Mouse (Mus musculus) CH12F3 (cell line): Measurements from ENCODE around the gene Hist1h3h.
"Not testable (repeated sequence)": the region's sequence is repeated elsewhere in the genome, so short reads cannot be mapped to it uniquely, and the experiment has no call there.

ENCODE experiments used
- in situ Hi-C: fragments of 300-500 bp; cut with MboI; formaldehyde crosslinking; loops from 2 replicates; pipeline ENCODE4 v1.14.3; 2020; ENCODE audit warnings: low sequenced_read_pairs

The Hist1h3h gene

GRCm38 (mm10) chr13:21722993-21723836 is 5.8 kb downstream of the Hist1h3h start:
- in situ Hi-C loops = no loop called here

- in situ Hi-C loops = no loop called here
These were observed 10.6 kb downstream of the Hist1h3h start for GRCm38 (mm10) chr13:21727948-21728572.

- in situ Hi-C loops = no loop called here
These were observed 12.1 kb downstream of the Hist1h3h start for GRCm38 (mm10) chr13:21729544-21729943.

GRCm38 (mm10) chr13:21733466-21733865 is 16.0 kb downstream of the Hist1h3h start:
- in situ Hi-C loops = no loop called here

GRCm38 (mm10) chr13:21734010-21734905 is 16.8 kb downstream of the Hist1h3h start:
- in situ Hi-C loops = no loop called here

- in situ Hi-C loops = not testable (repeated sequence)
These were observed 17.7 kb downstream of the Hist1h3h start, which contains the start of gene Hist1h4j for GRCm38 (mm10) chr13:21734906-21735767. TSS of gene Hist1h4j (plus strand) at chr13:21735064.

- in situ Hi-C loops = no loop called here
These were observed 27.5 kb downstream of the Hist1h3h start for GRCm38 (mm10) chr13:21745006-21745405.

- in situ Hi-C loops = no loop called here
These were observed 32.1 kb downstream of the Hist1h3h start for GRCm38 (mm10) chr13:21749387-21750158.

- in situ Hi-C loops = not testable (repeated sequence)
These were observed 32.9 kb downstream of the Hist1h3h start, which contains the start of gene Hist1h4k for GRCm38 (mm10) chr13:21750159-21751017. TSS of gene Hist1h4k (minus strand) at chr13:21750505.

GRCm38 (mm10) chr13:21751417-21751816 is 34.0 kb downstream of the Hist1h3h start:
- in situ Hi-C loops = no loop called here

GRCm38 (mm10) chr13:21751827-21752226 is 34.4 kb downstream of the Hist1h3h start:
- in situ Hi-C loops = no loop called here

- in situ Hi-C loops = no loop called here
These were observed 34.9 kb downstream of the Hist1h3h start for GRCm38 (mm10) chr13:21752356-21752755.

GRCm38 (mm10) chr13:21753051-21753523 is 35.6 kb downstream of the Hist1h3h start:
- in situ Hi-C loops = no loop called here

- in situ Hi-C loops = not testable (repeated sequence)
These were observed 36.2 kb downstream of the Hist1h3h start, which contains the start of the genes Hist1h2ak and Hist1h2bn for GRCm38 (mm10) chr13:21753524-21754285. TSS of gene Hist1h2ak (minus strand) at chr13:21753827. TSS of gene Hist1h2bn (plus strand) at chr13:21754123.

- in situ Hi-C loops = not testable (repeated sequence)
These were observed 37.0 kb downstream of the Hist1h3h start for GRCm38 (mm10) chr13:21754294-21755001.

GRCm38 (mm10) chr13:21755707-21756106 is 38.2 kb downstream of the Hist1h3h start:
- in situ Hi-C loops = no loop called here
